8 mouse cellular contexts compared by ENCODE assay signal in genomic region chr2:93822045-93822749, GRCm38 (mm10). TPM values are rescaled to one million over a fixed set of nuclear protein-coding genes. Genes with fewer than 3 reads are reported as not detected.
DNase-seq lines count a peak whose midpoint lies in the region; ATAC-seq and TF ChIP-seq lines count a peak whose summit lies in the region.

Gene Ext2 (minus strand): TSS chr2:93822568.

- peaks cover 14% of the 10 kb centered on the region for H3K79me2 ChIP-seq in C2C12 (ENCODE audit: control insufficient read depth, insufficient read depth)

- H3K27me3 ChIP-seq in C2C12 (ENCODE audit: control insufficient read depth, insufficient read depth, insufficient read length), result no peaks in the 10 kb centered on the region
- H3K27me3 ChIP-seq in erythroblast, embryonic 14.5 days (ENCODE audit: control insufficient read depth), result no peaks in the 10 kb centered on the region
- no peaks in the 10 kb centered on the region for H3K27me3 ChIP-seq in heart, embryonic 12.5 days (replicated peaks)
- no peaks in the 10 kb centered on the region for H3K27me3 ChIP-seq in kidney, postnatal 0 days (ENCODE audit: insufficient read depth, low read length)
- no peaks in the 10 kb centered on the region for H3K27me3 ChIP-seq in liver, embryonic 11.5 days (replicated peaks; ENCODE audit: control insufficient read depth, insufficient read depth, low read length)
- no peaks in the 10 kb centered on the region for H3K27me3 ChIP-seq in stomach, embryonic 14.5 days (ENCODE audit: control insufficient read depth, insufficient read depth, low read length)

- H3K4me2 ChIP-seq in heart, embryonic 12.5 days, result peak within 1 kb of the TSS; percentile 83
- peak within 1 kb of the TSS; percentile 59 for H3K4me2 ChIP-seq in kidney, postnatal 0 days (ENCODE audit: low read length)
- H3K4me2 ChIP-seq in liver, embryonic 11.5 days, result peak within 1 kb of the TSS; percentile 84
- H3K4me2 ChIP-seq in stomach, embryonic 14.5 days (replicated peaks; ENCODE audit: low read depth, low read length), result peak within 1 kb of the TSS; percentile 85

- DNase-seq in brain, embryonic 14.5 days (ENCODE audit: low read depth), result peak; percentile 90
- peak; percentile 90 for DNase-seq in kidney, postnatal 0 days (ENCODE audit: low spot score)
- peak; percentile 85 for DNase-seq in liver, embryonic 11.5 days (ENCODE audit: low spot score)
- DNase-seq in naive thymus-derived CD4-positive, alpha-beta T cell, adult 2 months (ENCODE audit: low read depth), result peak; percentile 92

- ATAC-seq in heart, embryonic 12.5 days (ENCODE audit: insufficient number of reproducible peaks, low FRiP score), result peak; percentile 89
- ATAC-seq in kidney, postnatal 0 days (replicated peaks; ENCODE audit: low FRiP score, low read depth), result peak; percentile 83
- ATAC-seq in liver, embryonic 11.5 days (replicated peaks; ENCODE audit: low FRiP score), result peak; percentile 89
- ATAC-seq in stomach, embryonic 14.5 days (ENCODE audit: insufficient number of reproducible peaks, insufficient read depth, low FRiP score, low read depth), result peak; percentile 91

- H3K36me3 ChIP-seq in C2C12 (ENCODE audit: control insufficient read depth, insufficient read depth), result no peaks in the 10 kb centered on the region
- H3K36me3 ChIP-seq in erythroblast, embryonic 14.5 days (ENCODE audit: control insufficient read depth), result peaks cover 9% of the 10 kb centered on the region
- peaks cover 9% of the 10 kb centered on the region; the same call in 1 of the 2 replicates for H3K36me3 ChIP-seq in heart, embryonic 12.5 days
- H3K36me3 ChIP-seq in kidney, postnatal 0 days (ENCODE audit: insufficient read depth, low read length), result no peaks in the 10 kb centered on the region
- no peaks in the 10 kb centered on the region for H3K36me3 ChIP-seq in liver, embryonic 11.5 days (ENCODE audit: control insufficient read depth, insufficient read depth, low read length)
- peaks cover 4% of the 10 kb centered on the region; the same call in 1 of the 2 replicates for H3K36me3 ChIP-seq in stomach, embryonic 14.5 days (ENCODE audit: control insufficient read depth, insufficient read depth, low read length)

- H3K9me3 ChIP-seq in erythroblast, embryonic 14.5 days (ENCODE audit: control insufficient read depth, low read length), result no peaks in the 10 kb centered on the region
- H3K9me3 ChIP-seq in heart, embryonic 12.5 days (replicated peaks), result no peaks in the 10 kb centered on the region
- H3K9me3 ChIP-seq in kidney, postnatal 0 days (replicated peaks; ENCODE audit: low read length), result no peaks in the 10 kb centered on the region
- H3K9me3 ChIP-seq in liver, embryonic 11.5 days (ENCODE audit: control insufficient read depth, low read length), result no peaks in the 10 kb centered on the region
- H3K9me3 ChIP-seq in stomach, embryonic 14.5 days (ENCODE audit: control insufficient read depth, low read depth, low read length), result no peaks in the 10 kb centered on the region

- peak within 1 kb of the TSS; percentile 93 for H3K9ac ChIP-seq in heart, embryonic 12.5 days
- H3K9ac ChIP-seq in kidney, postnatal 0 days (ENCODE audit: low read depth, low read length), result peak within 1 kb of the TSS; percentile 90
- peak within 1 kb of the TSS; percentile 93 for H3K9ac ChIP-seq in liver, embryonic 11.5 days (ENCODE audit: low read depth, low read length)
- peak within 1 kb of the TSS; percentile 89 for H3K9ac ChIP-seq in stomach, embryonic 14.5 days (replicated peaks; ENCODE audit: low read depth, low read length)

- no peak within 1 kb of the TSS for H3K27ac ChIP-seq in heart, embryonic 12.5 days (ENCODE audit: poor library complexity, severe bottlenecking)
- no peak within 1 kb of the TSS for H3K27ac ChIP-seq in kidney, postnatal 0 days
- H3K27ac ChIP-seq in liver, embryonic 11.5 days (ENCODE audit: low read depth, low read length), result no peak within 1 kb of the TSS
- H3K27ac ChIP-seq in stomach, embryonic 14.5 days (ENCODE audit: low read length), result no peak within 1 kb of the TSS

- H3K79me3 ChIP-seq in C2C12 (ENCODE audit: low read depth), result no peaks in the 10 kb centered on the region

- WGBS in heart, embryonic 12.5 days, result under 1% methylated on average over 65 of the region's 66 CpGs
- under 1% methylated on average over 66 of the region's 66 CpGs for WGBS in kidney, postnatal 0 days
- WGBS in liver, embryonic 11.5 days, result under 1% methylated on average over 66 of the region's 66 CpGs
- WGBS in stomach, embryonic 14.5 days, result under 1% methylated on average over 66 of the region's 66 CpGs

- H3ac ChIP-seq in C2C12 (ENCODE audit: control insufficient read depth, insufficient read length, low read depth), result peak within 1 kb of the TSS; percentile 90

- peak within 1 kb of the TSS; percentile 72 for H3K4me3 ChIP-seq in C2C12 (ENCODE audit: insufficient read depth, poor library complexity, severe bottlenecking)
- H3K4me3 ChIP-seq in erythroblast, embryonic 14.5 days (replicated peaks), result peak within 1 kb of the TSS; percentile 86
- H3K4me3 ChIP-seq in heart, embryonic 12.5 days, result peak within 1 kb of the TSS; percentile 97
- H3K4me3 ChIP-seq in kidney, postnatal 0 days (replicated peaks; ENCODE audit: low read depth, low read length), result peak within 1 kb of the TSS; percentile 84
- H3K4me3 ChIP-seq in liver, embryonic 11.5 days (ENCODE audit: low read depth, low read length), result peak within 1 kb of the TSS; percentile 94
- H3K4me3 ChIP-seq in stomach, embryonic 14.5 days (ENCODE audit: low read depth, low read length), result peak within 1 kb of the TSS; percentile 91

- peak; percentile 86 for TF ChIP-seq POLR2A in brain, embryonic 14.5 days (IDR thresholded peaks at IDR 0.05; ENCODE audit: borderline replicate concordance, extremely low read depth, insufficient read depth, insufficient read length, poor library complexity, severe bottlenecking)

- peak; percentile 100 for TF ChIP-seq CTCF in C2C12 (IDR thresholded peaks at IDR 0.05; ENCODE audit: control insufficient read depth, insufficient read depth, insufficient read length)
- TF ChIP-seq CTCF in brain, embryonic 14.5 days (IDR thresholded peaks at IDR 0.05; ENCODE audit: borderline replicate concordance, extremely low read depth, insufficient read depth, insufficient read length), result peak; percentile 99
- TF ChIP-seq CTCF in kidney, postnatal 0 days (IDR thresholded peaks at IDR 0.05; ENCODE audit: low read depth), result peak; percentile 91

- peaks cover 40% of the 10 kb centered on the region for H3K4me1 ChIP-seq in erythroblast, embryonic 14.5 days (ENCODE audit: control insufficient read depth)
- peaks cover 10% of the 10 kb centered on the region for H3K4me1 ChIP-seq in heart, embryonic 12.5 days (replicated peaks)
- H3K4me1 ChIP-seq in kidney, postnatal 0 days (replicated peaks; ENCODE audit: insufficient read depth, low read length), result peaks cover 7% of the 10 kb centered on the region; the same call in 1 of the 2 replicates
- H3K4me1 ChIP-seq in liver, embryonic 11.5 days (replicated peaks; ENCODE audit: control insufficient read depth, insufficient read depth, low read length), result peaks cover 15% of the 10 kb centered on the region
- peaks cover 7% of the 10 kb centered on the region; the same call in 1 of the 2 replicates for H3K4me1 ChIP-seq in stomach, embryonic 14.5 days (ENCODE audit: control insufficient read depth, insufficient read depth, low read length)

TF ChIP-seq in C2C12, 6 proteins besides CTCF, POLR2A, EP300 and RAD21:
- TF ChIP-seq CEBPB (IDR thresholded peaks at IDR 0.05; ENCODE audit: low read depth), result no peak
- TF ChIP-seq MAX (IDR thresholded peaks at IDR 0.05), result peak; percentile 93
- peak; percentile 78 for TF ChIP-seq USF1 (IDR thresholded peaks at IDR 0.05; ENCODE audit: low read depth)

RNA-seq across cellular contexts. Expression of gene Ext2, which starts in this region (rescaled TPM):
- 73.2 TPM for polyA plus RNA-seq in C2C12 (2012; fragmentation: generic; extraction: Trizol)
- 36.3 and 49.9 TPM in 2 replicates for polyA plus RNA-seq in brain, embryonic 14.5 days (2012; rRNA removed)
- 1.1 and 1.4 TPM in 2 replicates for polyA plus RNA-seq in erythroblast, embryonic 14.5 days (2012)
- polyA plus RNA-seq in heart, embryonic 12.5 days (2016; fragmentation: Nextera tagmentation; extraction: Ambion mirVana), result 79.8 and 87.2 TPM in 2 replicates
- 109 and 111 TPM in 2 replicates for polyA plus RNA-seq in kidney, postnatal 0 days (2015; fragmentation: Nextera tagmentation; extraction: Ambion mirVana)
- polyA plus RNA-seq in liver, embryonic 11.5 days (2014; fragmentation: Nextera tagmentation; extraction: Ambion mirVana), result 68.0 and 72.0 TPM in 2 replicates
- 110 and 113 TPM in 2 replicates for polyA plus RNA-seq in stomach, embryonic 14.5 days (2014; fragmentation: Nextera tagmentation; extraction: Ambion mirVana)

Comparison
In these comparisons a context has a peak if more than half of its experiments do, and no peak if none do; other contexts are left out.
1. RNA of gene Ext2 (polyA plus RNA-seq): 110 to 113 TPM in stomach, embryonic 14.5 days, 109 to 111 TPM in kidney, postnatal 0 days, 79.8 to 87.2 TPM in heart, embryonic 12.5 days, 73.2 TPM in C2C12 (single experiment), 68.0 to 72.0 TPM in liver, embryonic 11.5 days and 36.3 to 49.9 TPM in brain, embryonic 14.5 days; 1.1 to 1.4 TPM in erythroblast, embryonic 14.5 days; every median in the first group is over 10 times any median in the second.
2. Peak in every context shown above with its lines, with median percentiles within 50 percentile points of each other: H3K4me3 ChIP-seq, CTCF ChIP-seq, DNase-seq, ATAC-seq, H3K4me2 ChIP-seq and H3K9ac ChIP-seq.